Mouse (Mus musculus) cerebellum, postnatal 10 days (tissue): ENCODE measurements at regions not wholly inside any gene's neighbourhood (a gene's known extent, or its start where the extent isn't known, plus 50 kb on each side); places are given as distances from the start of the nearest gene placed in this dataset.

Source experiments
- DNase-seq, 2 experiments: peaks; one replicate each; pipeline ENCODE4 v3.0.0; 2021; ENCODE audit warnings: mixed read lengths in 2 of 2

DNA sequence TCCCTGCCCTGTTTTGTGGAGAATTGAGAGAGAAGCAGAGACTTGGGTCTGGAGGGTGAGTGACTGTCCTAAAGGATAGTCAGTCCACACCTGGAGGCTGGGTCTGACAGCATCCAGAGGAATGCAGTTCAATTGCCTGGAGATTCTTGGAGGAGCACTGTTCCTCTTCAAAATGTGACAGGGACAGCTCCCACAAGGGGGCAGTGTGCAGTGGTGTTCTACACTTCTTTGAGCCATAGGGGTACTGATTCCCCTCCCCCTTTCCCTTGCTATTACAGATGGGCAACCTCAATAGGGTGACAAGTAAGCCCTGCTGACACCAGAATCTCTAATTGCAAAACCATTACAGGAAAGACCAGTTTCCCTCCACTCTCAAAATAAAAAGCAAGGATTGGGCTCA lies 63.7 kb upstream of the Gm773 start:
- peak; percentile 40 to 43 for DNase-seq

DNA sequence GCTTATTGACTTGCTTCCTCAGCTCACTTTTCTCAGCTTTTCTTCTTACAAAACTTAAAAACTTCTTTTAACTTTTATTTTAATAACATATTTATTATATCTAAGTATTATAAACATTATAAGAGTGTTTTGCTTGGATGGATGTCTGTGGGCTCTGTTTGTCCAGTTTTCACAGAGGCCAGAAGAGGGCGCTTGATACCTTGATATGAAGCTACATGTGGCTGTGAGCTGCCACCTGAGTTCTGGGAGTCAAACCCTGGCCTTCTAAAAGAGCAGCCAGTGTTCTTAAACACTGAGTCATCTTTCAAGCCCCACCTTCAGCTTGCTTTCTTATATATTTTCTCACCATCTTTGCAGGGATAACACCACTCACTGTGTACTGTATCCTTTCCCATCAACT lies 61.5 kb upstream of the Gm773 start:
- DNase-seq: peak; percentile 35 to 43

DNA sequence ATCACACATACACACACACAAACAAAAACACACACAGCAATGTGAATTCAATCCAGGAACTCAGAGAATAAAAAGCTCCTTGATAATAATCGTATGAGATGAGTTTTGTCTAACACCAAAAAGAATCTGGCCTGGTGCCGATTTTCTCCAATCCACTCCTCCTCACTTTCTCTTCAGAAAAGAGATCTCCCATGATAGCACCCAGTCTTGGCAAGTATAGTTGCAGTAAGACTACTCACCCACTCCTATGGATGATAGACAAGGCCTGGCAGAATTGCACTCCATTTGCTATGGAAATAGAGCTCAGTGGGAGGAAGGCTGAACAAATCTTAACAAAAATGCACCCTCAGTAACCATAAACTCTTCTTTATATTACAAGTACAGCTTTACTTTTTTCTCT lies 57.0 kb upstream of the Gm773 start:
- DNase-seq: no peak
